Mouse (Mus musculus) CD4-positive helper T cell, adult 2 months (primary cell): ENCODE results near the gene Pgap3.
"Not testable (repeated sequence)": the region's sequence is repeated elsewhere in the genome, so short reads cannot be mapped to it uniquely, and the experiment has no call there.

Source experiments
- DNase-seq: peaks from one replicate; pipeline ENCODE4 v3.0.0-alpha.2; 2012; ENCODE audit warnings: low read depth, missing footprints, low spot score

The Pgap3 gene

DNA sequence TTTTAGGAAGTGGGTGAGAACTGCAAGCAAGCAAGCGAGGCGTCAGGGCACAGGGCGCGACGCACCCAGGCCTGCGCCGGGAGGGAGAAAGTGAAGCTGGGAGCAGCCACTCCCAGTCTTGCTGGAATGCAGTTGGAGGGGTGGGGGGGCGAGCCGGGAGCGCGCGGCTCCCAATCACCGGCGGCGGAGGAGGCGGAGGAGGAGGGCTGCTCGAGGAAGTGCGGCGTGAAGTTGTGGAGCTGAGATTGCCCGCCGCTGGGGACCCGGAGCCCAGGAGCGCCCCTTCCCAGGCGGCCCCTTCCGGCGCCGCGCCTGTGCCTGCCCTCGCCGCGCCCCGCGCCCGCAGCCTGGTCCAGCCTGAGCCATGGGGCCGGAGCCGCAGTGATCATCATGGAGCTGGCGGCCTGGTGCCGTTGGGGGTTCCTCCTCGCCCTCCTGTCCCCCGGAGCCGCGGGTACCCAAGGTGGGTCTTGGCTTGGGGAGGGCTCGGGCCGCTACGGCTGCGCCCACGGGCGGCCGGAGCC, 12.0 kb upstream of the Pgap3 start, which contains the start of gene Erbb2:
Gene Erbb2, plus strand, starts transcription at position 198 of the 524 bp plus-strand sequence.
- DNase-seq = no peak

DNA sequence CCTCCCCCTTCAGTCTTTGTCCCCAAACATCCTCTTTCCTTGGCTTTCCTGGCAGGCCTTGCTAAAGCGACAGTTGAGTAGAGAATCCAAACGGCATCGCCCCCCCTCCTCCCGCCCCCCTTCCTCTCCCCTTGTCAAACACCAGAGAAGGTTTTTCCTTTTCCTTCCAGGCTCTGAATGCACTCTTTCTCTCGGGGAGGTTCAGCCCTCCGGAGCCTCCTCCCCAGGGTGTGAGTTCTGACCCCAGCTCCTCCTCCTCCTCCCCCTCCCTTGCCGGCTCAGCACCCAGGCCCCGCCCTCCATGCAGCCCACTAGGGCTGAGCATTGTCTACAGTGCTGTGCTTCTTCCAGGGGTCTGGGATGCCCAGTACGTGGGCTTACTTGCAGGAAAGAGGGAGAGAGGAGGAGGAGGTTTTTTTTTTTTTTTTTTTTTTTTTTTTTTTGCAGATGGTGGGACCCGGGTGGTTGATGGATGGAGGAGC, 9.1 kb upstream of the Pgap3 start:
- no peak for DNase-seq

DNA sequence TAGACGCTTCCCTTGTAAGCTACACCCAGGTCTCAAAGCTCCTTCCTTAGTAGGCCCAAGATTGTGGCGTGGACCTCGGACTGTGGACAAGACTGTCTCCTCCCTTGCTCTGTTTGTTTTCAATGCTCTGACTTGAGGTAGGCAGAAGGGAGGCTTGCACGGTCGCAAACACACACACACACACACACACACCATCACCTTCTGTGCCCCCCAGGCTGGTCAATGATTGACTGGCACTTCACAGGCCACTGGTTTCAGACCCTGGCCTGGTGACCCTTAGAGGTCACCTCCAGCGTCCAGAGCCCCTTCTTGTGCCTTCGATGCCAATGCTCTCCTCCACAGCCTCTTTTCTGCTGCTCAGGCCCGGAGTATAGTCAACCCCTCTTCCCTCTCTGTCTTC, 8.6 kb upstream of the Pgap3 start:
- no peak for DNase-seq

DNA sequence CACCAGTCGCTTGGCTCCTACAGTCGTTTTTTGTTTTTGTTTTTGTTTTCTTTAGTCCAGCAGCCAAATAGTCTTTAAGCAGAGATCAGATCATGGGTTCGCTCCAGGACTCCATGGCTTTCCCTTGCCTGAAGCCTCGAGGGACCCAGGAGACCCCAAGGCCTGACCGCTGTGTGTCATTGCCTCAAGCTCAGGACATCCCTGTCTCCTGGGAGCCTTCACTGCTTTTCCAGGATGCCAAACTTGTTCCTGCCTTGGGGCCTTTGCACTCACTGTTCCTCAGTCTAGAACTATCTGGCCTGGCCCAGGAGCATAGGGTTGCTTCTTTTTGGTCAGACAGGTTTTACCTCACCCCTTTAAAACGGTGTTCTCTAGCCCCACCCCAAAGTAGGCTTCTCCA, 6.3 kb upstream of the Pgap3 start:
- no peak for DNase-seq

DNA sequence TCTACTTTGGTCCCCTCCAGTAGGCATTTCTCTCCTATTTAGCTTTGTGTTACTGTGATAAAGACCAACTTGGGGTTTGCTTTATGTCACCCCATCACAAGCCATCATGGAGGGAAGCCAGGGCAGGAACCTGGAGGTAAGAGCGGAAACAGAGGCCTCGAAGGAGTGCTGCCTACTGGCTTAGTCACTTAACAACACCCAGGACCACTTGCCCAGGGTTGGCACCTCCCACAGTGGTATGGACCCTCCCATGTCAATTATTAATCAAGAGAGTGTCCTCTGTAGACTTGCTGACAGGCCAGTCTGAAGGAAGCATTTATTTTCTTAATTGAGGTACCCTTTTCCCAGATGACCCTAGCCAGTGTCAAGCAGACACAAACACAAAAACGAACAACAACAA, 526 bp upstream of the Pgap3 start:
- no peak for DNase-seq

DNA sequence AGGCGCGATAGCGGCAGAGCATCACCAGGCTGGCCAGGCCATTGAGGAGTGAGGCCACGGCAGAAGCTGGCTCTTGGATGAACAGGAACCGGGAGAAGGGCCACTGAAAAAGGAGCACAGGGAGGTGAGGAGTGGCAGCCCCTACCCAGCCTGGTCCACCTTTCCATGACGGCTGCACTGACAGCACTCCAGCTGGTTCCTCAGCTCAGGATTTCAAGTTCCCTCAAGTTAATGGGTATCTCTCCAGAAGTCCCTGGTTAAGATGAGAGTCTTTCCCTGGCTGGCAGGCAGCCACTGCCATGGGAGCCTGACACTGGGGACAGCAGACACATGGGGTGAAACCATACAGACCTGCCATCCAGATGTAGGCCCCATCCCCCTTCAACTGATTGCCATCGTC, 2.3 kb downstream of the Pgap3 start:
- no peak for DNase-seq

DNA sequence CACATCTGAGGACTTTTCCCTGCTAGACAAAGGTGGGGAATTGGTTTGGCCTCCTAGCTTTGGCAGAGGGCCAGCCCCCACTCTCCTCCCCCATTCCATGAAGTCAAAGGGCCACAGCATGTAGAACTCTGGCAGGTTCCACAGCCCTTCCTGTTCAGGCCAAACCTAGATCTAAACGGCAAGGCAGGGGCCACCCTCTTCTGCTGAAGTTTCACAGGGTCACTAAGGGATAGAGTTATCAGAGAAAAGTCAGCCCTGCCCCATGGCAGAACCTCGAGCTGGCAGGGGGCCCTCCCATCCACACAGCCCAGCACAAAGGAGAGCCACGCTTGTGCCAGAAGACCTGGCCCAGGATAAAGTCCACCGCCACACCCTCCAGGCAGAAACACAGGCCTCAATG, 5.2 kb downstream of the Pgap3 start:
- no peak for DNase-seq

DNA sequence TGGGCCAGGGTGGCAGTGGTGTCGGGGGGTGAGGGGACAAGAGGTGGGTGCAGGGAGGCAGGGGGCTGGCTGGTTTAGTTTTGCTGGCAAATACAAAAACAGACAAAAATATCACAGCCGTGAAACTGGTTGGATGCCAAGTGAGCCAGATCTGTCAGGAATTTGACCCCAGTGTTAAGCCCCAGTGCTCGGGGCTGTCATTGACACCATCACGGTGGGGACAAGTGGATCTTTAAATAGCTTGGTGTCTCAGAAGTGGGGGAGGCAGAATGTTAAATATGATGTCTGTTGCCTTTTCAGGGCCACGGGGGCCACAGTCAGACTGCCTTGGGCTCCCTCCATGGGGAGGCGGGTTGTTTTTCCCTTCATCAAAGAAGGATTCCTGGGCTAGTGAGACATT, 6.0 kb downstream of the Pgap3 start:
- DNase-seq = no peak

DNA sequence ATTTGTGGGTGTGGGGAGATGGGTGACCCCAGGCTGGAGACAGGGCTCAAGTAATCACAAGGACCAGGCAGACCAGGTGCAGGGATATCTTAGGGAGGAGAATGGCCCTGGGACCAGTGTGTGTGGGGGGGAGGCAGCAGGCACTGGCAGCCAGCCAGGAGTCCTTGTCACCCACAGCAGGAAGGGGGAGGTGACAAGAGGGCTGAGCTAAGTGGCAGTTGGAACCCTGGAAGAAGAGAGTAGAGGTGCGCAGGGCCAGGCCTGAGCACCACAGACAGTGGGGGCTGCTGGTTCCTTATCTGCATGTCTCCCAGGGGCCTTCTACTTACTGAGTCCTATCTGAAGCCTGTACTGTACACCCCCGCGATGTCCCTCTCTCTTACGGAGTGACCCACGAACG, 7.0 kb downstream of the Pgap3 start:
- peak; percentile 53 for DNase-seq

DNA sequence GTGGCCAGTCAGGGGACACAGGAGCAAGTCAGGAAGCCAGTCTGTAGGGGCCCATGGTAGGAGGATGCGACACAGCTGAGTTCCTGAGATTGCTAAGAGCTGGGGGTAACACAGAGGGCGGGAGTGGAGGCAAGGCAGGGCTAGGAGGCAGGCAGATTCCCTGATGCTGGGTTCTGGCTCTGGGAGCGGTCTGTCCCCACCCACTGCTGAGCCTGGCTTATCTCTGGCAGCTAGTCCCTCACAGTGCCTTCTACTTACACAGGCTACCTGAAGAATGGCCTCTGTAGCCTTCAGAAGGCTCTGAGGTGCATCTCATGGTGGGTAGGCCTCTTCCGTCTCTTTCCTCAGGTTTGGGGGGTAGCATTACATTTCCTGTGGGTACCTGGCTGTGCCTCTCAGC, 7.6 kb downstream of the Pgap3 start:
- no peak for DNase-seq

DNA sequence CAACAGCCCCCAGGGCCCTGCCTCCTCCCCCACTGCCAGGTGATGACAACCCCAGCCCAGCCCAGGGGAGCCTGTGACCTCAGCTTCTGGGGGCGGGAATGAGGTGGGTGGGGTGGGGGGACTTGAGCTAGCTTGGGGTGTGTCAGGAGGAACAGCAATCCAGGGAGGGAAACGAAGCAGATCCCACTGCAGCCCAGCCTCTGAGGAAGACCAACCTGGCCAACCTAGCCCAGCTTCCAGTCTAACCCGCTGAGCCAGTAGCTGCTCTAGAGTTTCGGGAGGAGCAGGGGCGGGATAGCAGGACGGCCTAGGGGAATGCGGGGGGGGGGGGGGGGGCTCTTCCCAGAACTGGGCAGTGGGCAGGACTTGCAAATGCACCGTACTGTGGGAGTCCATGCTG, 8.3 kb downstream of the Pgap3 start:
- no peak for DNase-seq

DNA sequence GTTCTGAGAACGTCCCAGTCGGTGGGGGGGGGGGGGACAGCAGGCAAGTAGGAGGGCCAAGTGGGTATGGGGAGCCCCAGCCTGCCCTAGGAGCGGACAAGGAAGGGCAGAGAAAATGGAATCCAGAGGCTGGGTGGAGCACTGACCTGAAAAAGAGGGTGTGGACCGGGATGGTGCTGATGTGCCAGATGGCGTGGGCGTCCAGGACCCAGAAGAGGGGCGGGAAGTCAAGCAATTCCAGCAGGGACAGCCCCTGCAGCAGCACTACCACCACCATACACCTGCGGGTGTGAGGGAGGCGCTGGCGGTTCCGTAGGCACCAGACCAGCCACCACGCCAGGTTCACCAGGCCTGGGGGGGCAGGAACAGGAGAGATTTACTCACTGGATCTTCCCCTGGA, 10.1 kb downstream of the Pgap3 start:
- DNase-seq = no peak

DNA sequence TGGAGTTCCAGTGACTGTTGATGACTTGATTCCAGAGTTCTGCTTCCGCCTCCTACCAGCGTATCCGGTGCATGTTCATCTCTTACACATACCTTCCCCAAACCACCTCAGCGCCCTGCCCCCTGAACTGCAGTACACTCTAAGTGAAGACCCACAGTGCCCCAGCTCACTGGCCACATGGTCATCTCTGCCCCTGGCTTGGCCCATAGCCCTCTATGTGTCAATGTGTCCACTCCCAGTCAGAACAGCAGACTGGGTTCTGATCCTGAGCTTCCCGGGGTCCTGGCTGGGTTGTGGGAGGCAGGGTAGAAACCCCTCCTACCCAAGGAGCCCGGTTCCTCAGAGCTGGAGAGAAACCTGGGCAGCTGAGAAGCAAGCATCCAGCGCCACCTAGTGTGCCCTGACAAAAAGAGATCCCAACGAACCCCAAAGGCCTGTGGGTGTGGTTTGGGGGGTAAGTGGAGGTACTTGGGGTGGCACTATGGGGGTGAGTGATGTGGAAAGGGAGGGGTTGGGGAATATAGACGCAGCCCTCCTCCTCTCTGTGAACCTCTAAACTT, 11.0 kb downstream of the Pgap3 start:
- peak; percentile 52 for DNase-seq

DNA sequence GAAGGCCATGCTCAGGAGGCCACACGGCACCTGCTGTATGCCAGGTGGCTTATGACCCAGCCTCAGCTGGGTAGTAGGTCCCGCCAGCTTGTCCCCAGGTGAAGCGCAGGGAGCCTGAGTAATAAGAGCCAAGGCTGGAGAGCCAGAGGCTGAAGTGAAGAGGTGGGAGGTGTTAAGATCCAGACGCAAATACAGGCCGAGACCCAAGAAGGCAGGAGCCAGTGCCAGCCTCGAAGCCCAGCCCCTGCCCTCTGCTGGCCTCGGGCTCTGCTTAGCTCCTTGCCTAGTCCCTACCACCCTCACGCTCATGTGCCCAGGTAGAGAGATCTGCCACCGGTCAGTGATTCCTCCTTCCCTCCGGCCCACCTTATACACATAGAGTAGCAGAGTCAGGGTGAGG, 12.0 kb downstream of the Pgap3 start:
- DNase-seq = no peak

DNA sequence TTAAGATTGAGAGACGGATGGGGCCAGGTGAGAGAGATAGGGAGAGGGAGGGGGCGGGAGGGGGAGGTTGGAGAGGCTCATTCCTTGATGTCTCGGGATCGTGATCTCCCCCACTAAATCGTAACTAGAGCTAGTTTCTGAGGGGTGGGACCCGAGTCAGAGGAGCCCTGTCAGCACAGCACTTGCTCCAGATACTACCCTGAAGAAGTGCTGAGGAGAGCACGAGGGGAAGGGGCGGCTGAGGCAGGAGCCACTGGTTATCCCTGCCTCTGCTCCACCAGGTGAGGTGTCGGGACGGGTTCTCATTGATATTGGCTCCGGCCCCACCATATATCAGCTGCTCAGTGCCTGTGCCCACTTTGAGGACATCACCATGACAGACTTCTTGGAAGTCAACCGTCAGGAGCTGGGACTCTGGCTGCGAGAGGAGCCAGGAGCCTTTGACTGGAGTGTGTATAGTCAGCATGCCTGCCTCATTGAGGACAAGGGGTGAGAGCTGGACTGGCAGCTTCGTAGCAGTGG, 13.2 kb downstream of the Pgap3 start:
- DNase-seq = no peak

DNA sequence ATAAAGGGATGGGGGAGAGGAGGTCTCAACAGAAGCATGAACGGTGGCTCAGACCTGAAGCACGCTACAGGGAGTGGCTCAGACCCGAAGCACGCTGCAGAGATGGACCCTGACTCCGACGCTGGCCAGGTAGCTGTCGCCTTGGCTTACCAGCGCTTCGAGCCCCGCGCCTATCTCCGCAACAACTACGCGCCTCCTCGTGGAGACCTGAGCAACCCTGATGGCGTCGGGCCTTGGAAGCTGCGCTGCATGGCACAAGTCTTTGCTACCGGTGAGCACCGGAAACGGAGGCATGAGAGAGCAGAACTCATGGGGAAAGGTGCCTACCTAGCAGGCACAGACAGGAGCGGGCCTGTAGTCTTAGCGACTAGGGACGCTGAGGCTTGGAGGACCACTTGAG, 13.7 kb downstream of the Pgap3 start:
- no peak for DNase-seq

DNA sequence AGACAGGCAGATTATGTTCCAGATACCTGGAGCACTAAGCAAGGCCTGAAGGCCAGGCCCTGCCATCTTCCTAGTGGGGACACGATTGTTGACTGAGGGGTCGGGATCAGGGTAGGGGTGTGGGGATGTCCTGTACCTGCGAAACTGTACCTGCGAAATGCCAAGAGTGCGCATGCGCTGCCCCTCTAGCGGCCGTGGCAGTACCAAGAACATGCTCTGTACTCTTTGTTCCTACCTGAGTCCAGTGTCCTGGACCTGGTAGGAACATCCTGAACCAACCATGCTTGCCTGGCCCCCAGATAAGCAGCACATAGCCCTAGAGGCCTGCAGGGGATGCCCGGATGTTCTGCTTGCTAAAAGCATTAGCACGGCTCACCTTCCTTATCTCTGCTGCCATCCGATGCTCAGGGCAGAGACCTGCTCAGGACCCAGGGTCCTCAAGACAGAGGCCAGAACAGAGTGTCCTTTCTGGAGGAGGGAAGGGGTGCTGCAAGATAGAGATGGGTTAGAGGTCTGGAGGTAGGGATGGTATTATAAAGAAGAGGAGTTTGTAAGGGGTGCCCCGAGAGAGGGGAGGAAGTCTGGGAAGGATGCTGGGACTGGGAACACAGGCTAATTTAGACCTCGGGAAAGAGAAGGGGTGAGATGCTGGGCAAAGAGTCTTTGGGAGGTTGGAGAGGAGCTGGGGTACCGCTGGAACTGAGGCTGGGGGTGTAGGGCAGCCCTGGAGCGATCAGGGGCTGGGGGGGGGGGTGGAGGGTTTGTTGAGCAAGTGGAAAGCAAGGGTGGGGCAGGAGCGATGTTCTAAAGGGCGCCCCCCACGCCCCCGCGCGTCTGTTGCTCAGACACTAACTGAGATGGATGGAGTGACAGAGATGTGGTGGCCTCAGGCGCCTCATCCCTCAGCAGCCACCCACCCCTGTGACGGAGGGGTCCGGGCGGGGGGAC, 14.4 kb downstream of the Pgap3 start, which contains the start of gene Pnmt:
Gene Pnmt, plus strand, starts transcription at position 813 of the 948 bp plus-strand sequence.
- DNase-seq = no peak

DNA sequence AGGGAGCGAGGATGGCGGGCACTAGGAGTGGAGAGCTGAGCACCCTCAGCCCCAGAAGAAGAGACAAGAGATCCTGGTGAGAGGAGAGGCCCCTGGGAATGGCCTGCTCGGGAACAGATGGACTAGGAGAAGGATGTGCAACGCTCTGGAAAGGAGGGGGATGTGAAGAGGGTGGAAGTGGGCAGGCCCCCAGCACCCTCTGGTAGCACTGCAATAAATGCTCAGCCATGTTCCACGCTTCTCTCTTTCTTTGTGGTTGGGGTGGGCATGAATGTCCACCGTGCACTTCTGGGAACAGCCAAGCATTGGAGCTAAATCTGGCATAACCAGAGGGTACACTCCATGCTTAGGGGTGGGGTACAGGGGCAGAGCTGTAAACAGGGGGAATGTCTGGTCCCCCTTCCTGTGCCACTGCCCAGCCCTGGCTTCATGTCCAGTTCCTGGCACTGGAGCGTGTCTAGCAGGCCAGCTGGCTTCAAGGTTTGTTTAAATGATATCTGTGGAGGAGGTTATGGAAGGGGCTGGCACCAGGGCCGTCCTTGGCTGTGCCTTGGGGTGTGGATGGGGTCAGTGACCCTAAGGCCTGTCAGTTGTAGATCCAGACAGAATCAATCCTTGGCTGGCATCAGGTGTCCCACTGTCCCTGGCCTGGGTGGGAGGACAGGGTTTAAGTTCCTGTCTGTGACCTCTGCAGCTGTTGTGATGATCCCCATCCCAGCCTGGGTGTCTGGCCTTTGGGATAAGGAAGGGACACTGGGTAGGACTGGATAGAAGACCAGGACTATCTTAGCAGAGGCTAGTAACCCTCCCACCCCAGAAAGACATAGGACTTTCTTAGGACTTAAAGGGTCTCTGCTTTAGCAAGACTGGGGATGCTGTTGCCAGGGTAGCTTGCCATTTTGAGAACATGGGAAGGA, 15.3 kb downstream of the Pgap3 start:
- no peak for DNase-seq

DNA sequence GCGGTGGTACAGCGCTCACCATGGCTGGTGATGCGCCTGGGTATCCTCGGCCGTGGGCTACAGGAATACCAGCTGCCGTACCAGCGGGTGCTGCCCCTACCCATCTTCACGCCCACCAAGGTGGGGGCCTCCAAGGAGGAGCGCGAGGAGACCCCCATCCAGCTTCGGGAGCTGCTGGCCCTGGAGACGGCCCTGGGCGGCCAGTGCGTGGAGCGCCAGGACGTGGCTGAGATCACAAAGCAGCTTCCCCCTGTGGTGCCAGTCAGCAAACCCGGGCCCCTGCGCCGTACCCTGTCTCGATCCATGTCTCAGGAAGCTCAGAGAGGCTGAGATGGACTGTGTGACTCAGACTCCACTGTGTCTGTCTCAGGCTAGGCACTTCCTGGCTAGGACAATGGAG, 16.1 kb downstream of the Pgap3 start:
- no peak for DNase-seq

DNA sequence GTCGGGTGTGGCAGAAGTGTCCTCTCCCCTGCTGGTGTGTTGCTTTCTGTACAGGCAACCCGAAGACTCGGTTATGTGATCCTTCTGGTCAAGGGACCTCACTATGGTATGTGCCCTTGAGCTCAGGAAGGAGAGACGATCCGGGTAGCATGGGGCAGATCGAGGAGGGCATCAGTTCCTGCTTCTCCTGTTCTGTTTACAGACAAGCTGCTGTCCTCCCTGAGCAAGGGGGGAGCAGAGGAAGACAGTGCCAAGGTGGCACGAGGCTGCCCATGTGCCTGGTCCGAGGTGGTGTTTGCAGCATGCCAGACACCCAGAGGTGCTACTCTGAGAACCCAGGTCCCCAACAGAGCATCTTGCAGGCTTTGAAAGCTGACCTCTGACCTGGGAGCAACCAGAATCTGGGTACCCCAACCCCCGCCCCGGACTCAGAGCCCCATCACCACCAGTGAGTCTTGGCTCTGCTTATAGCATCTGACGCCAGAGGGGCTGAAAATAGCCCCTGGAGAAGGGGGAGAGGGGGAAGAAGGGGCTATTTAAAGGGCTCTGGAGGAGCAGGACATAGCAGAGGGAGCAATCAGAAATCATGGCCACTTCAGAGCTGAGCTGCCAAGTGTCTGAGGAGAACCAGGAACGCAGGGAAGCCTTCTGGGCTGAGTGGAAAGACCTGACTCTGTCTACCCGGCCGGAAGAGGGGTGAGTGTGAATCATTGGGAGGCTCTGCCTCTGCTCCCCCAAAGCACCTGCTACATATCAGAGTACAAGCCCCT, 16.8 kb downstream of the Pgap3 start, which contains the start of gene Tcap:
Gene Tcap, plus strand, starts transcription at position 551 of the 770 bp plus-strand sequence.
- no peak for DNase-seq

DNA sequence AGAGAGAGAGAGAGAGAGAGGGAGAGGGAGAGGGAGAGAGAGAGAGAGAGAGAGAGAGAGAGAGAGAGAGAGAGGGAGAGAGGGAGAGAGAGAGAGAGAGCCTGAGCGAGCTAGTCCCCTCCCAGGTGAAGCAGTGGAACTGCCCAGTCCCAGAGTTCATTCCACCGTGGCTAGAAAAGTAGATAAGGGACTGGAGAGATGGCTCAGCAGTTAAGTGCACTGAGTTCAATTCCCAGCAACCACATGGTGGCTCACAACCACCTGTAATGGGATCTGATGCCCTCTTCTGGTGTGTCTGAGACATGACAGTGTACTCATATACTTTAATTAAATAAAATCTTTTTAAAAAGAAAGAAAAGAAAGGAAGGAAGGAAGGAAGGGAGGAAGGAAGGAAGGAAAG, 17.9 kb downstream of the Pgap3 start:
- not testable (repeated sequence) for DNase-seq
